Mouse (Mus musculus): ENCODE results near the gene Olfr1141.

Gene Olfr1141

GRCm38 (mm10) chr2:87753891-87754290 is at the start of gene Olfr1141:
Gene Olfr1141 (minus strand): TSS chr2:87753991.
- no peak for DNase-seq (ENCODE audit: low spot score in 2 of 2)

GRCm38 (mm10) chr2:87800292-87800691 is 46.5 kb upstream of the Olfr1141 start, which contains the start of gene Olfr1143:
Gene Olfr1143 (plus strand): TSS chr2:87800592.
- no peak for DNase-seq (ENCODE audit: low spot score in 2 of 2)

DNA sequence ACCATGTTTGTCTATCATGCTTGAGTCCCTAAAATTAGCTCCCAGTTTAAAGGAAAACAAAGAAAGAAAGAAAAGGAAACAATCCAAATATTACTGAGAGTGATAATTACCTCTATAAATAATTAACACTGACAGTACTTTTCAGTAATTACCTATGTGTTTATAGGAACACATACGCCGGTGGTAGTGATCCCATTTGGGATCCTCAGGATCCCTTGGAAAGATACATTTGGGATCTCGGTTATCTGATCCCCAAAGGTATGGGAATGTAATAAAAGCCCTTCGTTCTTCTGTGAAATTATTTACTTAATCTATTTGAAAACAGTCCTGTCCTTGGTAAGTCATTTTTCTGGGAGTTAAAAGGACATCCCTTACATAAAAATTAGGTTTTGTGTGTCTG is 25.4 kb upstream of the Olfr1141 start, which contains the start of gene Olfr152:
Gene Olfr152 (plus strand): TSS at position 301 of the 400 bp plus-strand sequence.
- DNase-seq (ENCODE audit: low spot score in 2 of 2), result no peak

DNA sequence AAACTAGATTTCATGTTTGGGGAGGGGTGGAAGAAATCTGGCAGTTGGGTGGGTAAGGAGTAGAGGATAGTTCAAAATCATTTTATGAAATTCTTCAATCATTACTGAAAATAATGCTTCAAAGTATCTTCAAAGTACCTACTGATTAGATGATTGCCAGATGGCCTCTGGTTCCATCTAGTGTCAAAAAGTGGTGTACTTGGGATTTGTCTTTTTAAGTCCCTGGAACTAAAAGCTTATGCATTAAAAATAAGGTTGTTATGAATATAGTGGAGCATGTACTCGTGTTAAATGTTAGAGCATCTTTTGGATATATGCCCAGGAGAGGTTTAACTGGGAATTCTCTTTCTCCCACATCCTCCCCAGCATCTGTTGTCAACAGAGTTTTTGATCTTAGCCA is 22.4 kb upstream of the Olfr1141 start:
- DNase-seq (ENCODE audit: low spot score in 2 of 2), result no peak

- DNase-seq (ENCODE audit: low spot score in 2 of 2), result no peak
These were observed 10.3 kb downstream of the Olfr1141 start, which contains the start of gene Olfr1140 for GRCm38 (mm10) chr2:87743452-87743851. Gene Olfr1140 (plus strand): TSS chr2:87743752.

DNA sequence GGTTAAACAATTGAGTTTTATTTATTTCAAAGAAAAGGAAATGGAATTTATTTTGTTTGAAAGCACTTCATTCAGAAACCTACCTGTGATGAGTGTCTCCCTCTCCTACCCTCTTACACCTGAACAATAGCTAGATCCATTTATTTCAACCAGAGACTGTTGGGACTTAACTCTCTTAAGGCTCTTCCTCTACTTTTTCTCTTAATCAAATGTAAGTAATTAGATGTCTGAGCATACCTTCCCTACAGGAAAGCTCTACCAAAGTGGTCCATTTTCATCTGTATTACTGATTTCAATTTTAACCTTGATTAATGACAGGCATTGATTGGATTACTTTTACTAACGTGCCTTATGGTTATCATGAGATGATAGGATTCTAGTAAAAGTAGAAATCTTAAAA is 13.9 kb downstream of the Olfr1141 start, which contains the start of gene Olfr1138:
Gene Olfr1138 (minus strand): TSS at position 101 of the 400 bp plus-strand sequence.
- DNase-seq (ENCODE audit: low spot score in 2 of 2), result no peak

DNA sequence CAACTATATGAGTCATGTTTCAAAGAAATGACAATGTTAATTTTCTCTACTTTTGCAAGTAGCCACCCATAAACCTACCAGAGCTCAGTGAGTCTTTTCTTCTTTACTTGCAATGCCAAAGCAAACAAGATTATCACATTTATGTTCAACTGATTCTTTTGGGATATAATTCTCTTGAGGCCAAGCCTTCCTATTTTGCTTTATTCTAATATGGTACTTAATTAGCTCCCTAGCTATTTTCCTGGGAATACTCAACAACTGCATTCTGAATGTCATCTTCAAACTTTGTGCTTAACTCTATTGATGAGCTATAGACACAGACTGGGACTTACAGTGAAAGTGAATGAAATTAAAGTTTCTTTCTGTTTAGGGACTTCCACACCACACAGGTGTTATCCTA is 40.7 kb downstream of the Olfr1141 start, which contains the start of gene Olfr1137:
Gene Olfr1137 (minus strand): TSS at position 101 of the 400 bp plus-strand sequence.
- no peak for DNase-seq (ENCODE audit: low spot score in 2 of 2)
